Mouse (Mus musculus) brain, adult 2 months (tissue): Measurements from ENCODE around the gene Gm49661.

Source experiments
- DNase-seq: peaks from one replicate; pipeline ENCODE4 v3.0.0; 2011; ENCODE audit warnings: low read depth, low spot score

Gm49661 gene

DNA sequence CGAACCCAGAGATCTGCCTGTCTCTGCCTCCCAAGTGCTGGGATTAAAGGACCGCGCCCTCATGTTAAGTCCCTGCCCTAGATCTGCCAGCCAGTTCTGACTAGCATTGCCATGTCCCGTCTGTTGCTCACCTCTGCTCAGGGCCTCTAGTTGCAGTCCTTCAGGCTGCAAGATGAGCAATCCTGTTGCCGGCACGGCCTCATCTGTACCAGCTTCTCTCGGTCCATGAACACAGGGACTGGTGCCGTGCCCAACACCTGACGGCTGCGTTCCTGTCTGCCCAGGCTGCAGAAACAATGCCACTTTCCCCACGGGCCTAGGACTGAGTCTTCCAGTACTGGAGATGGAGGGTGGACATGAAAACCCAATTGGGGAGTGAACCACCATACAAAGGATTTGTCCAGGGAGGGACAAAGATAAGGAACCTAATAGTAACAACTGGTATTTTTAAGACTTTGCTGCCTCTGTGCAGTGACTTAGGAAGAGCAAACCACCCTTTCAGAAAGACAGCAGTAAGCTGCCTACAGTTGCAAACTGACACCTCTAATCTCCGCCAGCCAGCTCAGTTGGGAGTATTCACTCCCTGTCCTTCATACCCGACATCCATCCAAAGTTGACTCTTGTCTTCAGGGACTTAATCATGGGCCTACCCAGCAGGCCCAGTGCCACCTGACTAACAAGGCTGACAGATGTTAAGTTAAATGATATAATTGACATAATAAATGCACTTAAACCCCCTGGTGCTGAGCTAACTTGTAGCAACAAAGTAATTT lies 1.5 kb downstream of the Gm49661 start:
- DNase-seq, result no peak

DNA sequence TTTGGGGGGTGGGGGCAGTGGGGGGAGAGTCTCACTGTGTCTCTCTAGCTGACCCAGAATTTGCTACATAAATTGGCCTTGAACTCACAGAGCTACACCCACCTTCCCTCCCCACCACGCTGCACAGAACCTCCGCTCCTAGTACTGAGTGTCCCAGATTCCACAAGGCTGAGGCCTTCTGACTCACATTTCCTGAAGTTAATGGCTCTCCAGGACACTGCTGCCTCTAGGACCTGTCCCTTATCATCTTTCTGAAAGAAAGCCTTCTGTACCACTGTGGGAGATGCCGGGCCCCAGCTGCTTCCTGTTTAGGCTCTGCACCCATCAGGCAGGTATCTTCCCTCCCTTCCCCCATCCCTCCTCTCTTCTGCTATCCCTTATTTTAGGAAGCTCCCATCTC lies 2.6 kb downstream of the Gm49661 start:
- DNase-seq, result no peak

DNA sequence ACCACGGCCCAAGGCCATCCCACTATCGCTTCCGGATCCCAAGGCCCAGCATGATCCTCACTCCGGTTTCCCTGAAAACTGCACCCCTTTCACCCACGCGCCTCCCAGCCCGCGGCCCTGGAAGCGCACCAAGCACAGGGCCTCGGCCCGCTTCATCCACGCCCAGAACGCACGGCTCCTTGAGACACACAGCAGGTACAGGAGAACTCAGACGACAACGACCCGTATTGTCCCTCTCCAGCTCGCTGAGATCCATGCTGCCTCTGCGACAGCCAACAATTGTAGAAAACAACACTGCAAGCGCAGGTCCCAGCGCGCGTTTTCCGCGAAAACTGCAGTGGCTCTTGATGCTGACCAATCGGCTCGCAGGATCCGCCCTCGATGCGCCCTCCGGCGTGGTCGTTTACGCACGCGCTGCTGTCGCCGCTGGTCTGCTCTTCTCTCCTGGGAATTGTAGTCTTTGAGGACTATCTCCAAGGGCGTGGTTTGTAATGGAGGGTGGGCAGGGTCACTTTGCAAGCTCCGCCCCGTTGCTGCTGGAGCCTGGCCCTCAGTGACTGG lies 3.4 kb downstream of the Gm49661 start:
- peak; percentile 99 for DNase-seq

DNA sequence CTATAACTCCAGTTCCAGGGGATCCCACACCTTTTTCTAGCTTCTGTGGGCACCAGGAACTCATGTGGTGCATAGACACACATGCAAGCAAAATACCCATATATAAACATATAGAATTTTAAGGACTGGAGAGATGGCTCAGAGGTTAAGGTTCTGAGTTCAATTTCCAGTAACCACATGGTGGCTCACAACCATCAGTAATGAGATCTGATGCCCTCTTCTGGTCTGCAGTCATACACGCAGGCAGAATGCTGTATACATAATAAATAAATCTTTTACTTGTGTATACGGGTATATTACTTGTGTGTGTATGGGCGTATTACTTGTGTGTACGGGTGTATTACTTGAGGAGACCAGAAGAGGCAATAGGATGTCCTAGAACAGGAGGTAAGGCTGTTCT lies 5.3 kb downstream of the Gm49661 start:
- no peak for DNase-seq

DNA sequence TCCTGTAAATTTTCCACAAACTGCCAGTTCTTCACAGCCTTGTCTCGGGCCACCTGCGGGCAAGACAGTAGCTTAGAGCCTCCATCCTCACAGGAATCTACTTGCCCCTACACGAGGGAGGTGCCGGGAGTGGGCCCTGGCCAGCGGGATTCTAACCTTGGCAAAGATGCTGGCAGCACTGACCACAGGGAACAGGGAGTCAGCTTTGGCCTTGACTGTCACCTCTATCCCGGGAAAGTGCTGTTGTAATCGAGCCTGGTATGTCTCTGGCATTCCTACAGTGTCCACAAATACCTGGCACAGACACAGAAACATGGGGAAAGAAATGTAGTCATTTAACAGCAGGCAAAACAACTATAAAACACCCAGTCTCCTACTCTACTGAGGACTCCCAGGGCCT lies 9.4 kb downstream of the Gm49661 start:
- DNase-seq, result no peak

DNA sequence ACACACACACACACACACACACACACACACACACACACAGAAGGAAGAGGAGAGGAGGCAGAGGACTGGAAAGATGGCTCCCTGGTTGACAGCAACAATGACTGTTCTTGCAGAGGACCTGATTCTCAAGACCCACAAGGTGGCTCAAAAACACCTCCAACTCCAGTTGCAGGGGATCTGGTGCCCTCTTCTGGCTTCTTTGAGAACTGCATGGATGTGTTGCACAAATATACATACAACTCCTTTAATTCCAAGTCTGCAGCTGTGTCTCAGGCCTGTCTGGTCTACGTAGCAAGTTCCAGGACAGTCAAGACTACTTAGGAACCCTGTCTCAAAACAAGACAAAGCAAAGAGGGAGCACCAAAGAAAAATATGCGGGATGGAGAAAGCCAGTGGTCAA lies 12.5 kb downstream of the Gm49661 start:
- peak; percentile 90 for DNase-seq

DNA sequence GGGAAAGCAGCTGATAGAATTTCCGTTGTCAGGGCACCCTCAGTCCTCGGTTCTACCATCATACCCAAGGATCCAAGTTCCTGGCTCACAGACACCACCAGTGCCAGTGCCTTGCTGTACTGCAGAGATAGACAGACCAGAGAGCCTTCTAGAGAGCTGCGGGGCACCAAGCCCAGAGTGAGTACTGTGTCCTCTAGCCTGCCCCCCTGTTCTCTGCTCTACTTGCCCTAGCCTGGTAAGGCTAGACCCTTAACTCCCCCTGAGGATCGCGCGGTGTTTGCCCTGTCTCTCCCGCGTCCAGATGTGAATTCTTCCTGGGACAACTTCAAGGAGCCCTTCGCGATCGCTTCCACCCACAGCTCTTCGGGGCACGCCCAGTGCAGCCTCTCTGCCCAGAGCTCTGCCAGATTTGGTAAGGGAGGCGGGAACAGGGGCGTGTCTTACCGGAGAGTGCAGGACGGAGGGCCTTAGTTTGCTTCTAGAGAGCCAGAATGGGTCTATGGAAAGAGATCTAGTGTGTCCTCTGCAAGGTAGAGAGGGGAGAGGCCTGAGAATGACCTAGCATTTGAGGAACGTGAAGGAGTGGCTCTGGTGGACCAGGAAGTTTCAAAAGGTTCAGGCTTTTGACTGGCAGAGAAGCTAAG lies 16.5 kb downstream of the Gm49661 start:
- no peak for DNase-seq

DNA sequence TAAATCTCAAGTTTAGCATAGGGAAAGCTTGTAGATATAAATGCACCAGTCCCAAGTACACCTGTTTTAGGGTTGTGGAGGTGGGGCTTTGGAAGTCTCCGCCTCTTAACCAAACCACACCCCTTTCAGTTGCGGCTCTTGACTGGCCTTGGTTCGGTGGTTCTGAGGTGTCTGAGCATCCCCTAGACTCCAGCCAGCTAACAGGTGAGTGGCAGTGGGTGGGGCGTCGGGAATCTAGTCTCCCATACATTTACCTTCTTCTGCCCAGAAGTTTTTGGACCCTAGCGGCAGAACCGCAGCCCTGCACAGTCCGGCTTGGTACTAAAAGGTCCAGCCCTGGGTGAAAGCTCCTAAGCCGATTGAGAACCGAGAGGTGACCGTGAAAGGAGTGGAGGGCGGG lies 19.5 kb downstream of the Gm49661 start:
- DNase-seq, result no peak

DNA sequence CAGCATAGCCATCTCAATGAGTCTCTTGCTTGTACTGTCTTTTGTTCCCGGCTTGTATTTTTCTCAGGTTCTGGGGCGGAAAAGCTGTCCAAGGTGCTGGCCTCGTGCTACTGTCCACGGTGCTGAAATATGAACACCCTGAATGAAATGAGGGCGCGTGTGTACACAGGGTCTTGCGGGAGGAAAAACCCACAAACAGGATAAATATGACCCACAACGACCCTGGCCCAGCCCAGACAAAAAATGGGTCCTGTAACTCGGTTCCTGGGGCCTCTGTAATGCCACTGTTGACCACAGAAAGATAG lies 22.0 kb downstream of the Gm49661 start:
- no peak for DNase-seq

DNA sequence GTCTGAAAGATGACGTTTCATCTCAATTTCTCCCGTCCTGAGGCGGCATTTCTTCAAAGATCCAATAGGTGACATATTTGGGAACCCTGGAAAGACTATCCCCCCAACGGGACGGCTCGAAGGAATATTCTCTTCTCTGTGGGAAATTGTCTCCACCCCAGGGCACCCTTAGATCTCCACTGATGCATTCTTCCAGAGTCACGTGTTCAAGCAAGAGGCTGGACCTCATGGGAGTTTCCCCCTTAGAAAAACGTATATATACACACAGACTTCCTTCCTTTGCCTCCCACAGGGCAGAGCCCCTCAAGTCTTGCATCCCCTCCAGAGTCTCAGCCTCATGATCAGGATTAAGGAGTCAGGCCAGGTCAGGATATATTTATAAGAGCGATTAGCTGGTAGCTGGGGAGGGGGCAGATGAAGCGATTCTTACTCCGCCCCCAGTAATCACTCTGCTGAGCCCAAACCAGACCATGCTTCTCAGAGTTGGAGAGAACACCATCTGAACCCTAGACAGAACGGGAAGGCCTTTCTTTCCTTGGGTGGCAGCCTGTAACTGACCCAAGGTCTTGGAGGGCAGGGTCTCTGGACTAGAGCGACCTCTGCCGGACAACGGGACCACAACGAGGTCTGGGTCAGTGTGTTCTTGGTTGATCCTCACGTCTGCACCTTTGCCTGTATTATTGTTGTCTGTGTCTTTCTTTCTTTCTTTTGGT lies 22.5 kb downstream of the Gm49661 start, which contains the start of gene Rtbdn:
Rtbdn (plus strand) TSS at position 464 of the 713 bp plus-strand sequence.
- DNase-seq, result peak; percentile 77

DNA sequence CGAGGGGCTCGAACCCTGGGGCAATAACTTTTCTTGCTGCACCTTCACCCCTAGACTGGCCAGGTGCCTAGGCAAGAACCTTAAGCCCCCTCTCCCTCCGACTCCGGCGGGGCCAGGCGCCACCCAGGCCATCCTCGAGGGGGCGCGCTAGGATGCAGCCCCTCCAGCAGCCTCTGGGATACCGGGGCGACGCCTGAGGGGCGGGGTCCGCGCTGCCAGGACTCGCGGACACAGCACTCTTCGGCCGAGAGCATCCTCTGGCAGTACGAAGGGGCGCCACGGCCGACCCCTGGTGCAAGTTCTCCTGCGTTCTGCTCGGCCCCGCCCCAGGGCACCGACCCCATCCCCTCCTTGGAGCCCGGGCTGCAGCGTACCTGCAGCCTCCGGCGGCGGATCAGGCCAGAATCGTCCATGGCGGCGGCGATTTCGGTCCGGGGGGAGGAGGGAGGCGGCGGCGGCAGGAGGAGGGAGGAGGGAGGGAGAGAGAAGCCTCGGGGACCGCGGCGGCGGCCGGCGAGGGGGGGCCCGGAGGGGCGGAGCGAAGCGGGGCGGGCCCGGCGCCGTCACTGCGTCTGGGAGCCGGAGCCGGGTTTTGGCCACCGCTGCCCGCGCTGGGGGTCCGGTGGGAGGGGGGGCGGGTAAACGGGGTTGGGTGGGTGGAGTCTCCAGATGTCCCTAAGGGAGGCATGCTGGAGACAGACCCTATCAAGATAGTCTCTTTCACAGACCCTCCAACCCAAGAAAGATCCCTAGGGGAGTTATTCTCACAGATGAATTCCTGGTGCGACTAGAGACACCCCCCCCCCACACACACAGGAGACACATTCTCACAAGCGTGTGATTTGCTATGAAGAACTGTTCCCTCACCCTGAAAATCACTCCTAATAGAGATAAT lies 23.4 kb downstream of the Gm49661 start:
- DNase-seq, result peak; percentile 65

DNA sequence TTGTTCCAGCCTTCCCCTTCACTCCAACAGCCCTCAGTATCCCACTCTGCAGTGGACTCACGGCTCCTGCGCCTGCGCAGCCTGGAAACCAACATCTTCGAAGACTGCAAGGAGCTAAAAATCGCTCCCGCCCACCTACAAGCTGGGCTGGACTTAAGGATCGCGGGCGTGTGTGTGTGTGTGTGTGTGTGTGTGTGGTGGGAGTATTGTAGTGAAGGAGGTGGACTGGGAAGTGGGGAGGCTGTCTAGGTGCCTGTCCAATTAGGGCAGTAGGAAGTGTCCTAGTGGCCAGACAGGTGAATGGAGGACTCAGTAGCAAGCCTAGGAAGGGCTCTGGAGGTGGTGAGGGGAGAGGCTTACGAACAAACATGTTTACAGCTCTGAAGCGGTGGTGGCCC lies 24.0 kb downstream of the Gm49661 start:
- DNase-seq, result peak; percentile 94

DNA sequence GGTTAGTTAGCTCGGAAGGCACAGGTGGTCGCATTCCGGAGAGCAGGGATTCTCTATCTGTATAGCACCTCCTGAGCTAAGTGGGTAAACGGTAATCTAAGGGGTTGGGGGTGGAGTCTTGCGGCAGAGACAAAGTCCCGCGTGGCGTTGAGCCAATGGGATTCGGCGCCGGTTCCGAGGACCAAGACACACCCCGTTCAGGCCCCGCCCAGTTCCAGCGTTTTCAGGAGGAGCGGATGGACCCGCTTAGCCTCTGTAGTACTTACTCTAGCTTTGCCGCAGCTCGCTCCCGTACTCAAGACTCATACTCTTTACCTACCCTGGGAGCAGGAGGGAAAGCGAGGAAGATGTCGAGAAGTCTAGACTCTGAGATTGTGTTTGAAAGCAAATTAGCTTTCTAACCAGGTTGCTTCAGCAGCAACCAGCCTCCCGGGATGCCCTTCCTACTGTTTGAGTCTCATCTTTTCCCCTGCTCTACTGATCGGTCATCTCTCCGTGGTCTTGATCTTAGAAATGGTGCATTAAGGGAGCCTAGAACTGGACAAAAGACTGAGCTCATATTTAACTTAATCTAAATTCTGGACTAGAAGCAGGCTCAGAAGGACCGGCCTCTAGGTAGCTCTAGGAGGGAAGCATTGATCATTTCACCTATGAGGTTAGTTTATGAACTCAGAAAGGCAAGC lies 24.6 kb downstream of the Gm49661 start:
- DNase-seq, result peak; percentile 94

DNA sequence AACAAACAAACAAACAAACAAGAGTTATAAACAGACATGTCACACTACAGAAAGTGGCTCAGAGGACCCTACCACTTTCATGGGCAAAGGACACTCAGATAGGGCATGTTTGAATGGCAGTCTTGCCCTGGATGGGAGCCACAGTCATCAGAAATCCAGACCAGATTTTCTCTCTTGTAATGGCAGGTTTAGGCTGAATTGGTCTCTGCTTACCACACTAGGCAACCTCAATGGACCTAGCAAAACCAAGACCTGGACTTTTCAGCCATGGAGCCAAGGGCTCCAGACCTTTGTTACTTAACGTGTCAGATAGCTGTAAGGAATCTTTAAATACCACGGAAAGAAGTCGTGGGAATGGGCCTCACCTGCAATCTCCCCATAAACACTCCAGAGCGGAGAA lies 25.5 kb downstream of the Gm49661 start:
- DNase-seq, result no peak

DNA sequence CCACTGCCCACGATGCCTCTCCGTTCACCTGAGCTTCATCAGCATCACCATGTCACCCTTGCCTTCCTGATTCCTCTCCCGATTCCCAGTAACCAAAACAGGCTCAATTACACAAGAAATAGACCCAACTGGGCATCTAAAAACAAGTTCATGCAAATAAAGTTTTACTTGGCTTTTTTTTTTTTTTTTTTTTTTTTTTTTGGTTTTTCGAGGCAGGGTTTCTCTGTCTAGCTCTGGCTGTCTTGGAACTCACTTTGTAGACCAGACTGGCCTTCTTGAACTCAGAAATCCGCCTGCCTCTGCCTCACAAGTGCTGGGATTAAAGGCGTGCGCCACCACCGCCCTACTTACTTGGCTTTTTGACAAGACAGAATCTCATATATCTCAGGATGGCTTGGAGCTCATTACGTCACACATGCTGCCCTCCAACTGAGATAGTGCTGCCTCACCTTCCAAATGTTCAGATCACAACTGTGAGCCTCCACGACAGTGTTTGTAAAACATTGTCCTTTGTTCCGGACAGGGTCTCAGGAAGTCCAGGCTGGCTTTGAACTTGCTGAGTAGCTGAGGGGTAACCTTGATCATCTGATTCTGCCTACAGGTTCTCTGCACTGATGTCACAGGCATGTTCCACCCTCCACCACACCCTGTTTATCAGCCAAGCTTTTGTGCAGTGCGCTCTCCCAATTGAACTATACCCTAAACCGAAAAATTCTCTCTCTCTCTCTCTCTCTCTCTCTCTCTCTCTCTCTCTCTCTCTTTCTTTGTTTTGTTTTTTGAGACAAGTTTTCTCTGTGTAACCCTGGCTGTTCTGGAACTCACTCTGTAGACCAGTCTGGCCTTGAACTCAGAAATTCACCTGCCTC lies 31.4 kb downstream of the Gm49661 start:
- no peak for DNase-seq

DNA sequence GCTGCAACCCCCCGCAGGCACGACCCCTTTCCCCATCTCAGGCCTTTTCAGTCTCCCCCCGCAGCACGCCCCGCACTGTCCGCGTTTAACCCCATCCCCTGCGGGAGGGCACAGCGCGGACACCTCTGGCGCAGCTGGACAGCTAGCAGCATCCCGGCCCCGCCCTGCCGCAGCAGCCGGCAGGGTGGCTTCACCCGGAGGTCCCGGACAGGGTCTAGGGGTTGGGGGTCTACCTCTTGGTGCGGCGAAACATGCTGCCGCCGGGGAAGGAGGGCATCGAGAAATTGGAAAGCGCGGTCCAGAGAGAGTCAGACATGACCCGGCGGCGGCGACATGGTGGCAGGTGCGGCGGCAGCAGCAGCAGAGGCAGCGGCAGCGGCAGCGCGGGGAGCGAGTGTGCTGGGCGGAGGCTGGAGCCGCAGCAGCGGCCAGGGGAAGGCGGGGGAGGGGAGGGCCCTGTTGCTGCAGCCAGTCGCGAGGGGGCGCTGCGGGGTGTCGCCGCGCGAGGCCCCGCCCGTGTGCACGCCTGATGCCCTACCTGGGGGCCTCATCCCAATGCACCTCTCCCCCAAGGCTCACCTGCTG lies 32.2 kb downstream of the Gm49661 start, which contains the start of gene Mast1:
Mast1 (minus strand) TSS at position 398 of the 585 bp plus-strand sequence.
- peak; percentile 94 for DNase-seq

DNA sequence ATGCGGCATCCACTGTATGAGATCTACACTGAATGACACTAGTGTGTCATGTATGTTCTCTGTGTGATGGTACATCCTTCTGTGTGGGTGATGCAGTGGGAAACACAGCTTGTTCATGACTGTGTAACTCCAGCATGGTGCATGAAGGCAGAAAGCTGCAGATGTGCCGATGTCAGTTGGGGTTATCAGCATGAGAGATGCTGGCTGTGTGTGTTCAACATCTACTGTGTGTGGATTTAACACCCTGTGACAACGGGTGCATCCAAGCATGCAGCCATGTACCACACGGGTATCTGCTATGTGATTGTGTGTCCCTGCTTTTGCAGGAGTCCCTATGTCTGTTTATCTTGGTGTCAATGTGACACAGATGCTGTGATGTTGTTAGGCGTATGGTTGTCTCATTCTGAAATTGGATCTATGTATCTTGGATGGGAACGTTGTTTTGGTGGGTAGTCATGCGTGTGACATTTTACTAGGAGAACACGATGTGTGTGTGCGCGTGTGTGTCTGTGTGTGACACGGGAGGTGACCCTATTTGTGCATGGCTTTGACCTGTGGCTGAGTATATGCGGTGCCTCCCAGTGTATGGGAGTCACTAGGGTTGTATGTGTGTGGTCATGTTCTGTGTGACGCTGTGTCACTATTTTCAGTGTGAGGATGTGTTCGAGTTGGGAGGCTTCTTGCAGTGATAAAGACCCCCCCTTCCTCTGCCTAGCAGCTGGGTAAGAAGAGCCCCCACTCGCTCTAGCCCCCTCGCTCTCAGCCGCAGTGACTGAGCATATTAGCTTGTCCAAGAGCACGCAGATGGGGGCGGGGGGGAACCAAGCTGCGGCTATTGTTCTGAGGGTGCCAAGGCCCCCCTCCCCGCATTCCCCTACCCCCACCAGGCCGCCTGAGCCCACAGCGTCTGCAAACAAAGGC lies 32.9 kb downstream of the Gm49661 start:
- peak; percentile 52 for DNase-seq

DNA sequence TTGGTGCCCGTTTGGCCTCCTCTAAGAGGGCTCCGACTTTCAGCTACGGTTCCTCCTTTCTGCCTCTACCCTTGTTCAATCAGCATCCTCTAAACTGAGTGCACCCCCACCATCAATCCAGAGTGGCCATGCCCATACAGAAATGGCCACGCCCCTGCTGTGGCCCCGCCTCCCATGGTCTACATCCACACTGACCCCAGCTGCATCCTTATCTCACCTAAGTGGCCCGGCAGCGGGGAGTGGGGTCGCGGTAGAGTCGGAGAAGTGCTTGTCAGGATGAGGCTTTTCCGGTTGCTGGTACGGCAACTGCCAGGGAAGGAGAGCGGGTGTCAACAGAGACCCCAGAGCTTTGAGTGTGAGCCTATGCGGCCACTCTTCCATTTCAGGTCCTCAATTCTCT lies 33.7 kb downstream of the Gm49661 start:
- peak; percentile 49 for DNase-seq
